Mouse (Mus musculus) liver, embryonic 11.5 days (tissue): ENCODE results near the gene Tmem35b. TPM values are rescaled to one million over a fixed set of nuclear protein-coding genes. Genes with fewer than 3 reads are reported as not detected.

Experiments used
- polyA plus RNA-seq: library from polyadenylated mRNA; unstranded; fragments of >200 nt; fragmentation: Nextera tagmentation; extraction: Ambion mirVana; gene quantifications from 2 replicates; pipeline ENCODE4 v1.2.1, GENCODE M21; 2014

The Tmem35b gene
- polyA plus RNA-seq, 1 experiment from 2014 or later, result 11.7 TPM

Other genes starting within 250 kb of the Tmem35b start
- 13.6 and 13.7 TPM in 2 replicates for gene Zmym4, start 155.6 kb upstream of the Tmem35b start, polyA plus RNA-seq
- 89.4 and 93.4 TPM in 2 replicates for gene Sfpq, start 102.4 kb upstream of the Tmem35b start, polyA plus RNA-seq
- gene Zmym1, start 62.5 kb upstream of the Tmem35b start, polyA plus RNA-seq, result 22.5 and 23.8 TPM in 2 replicates
- gene Zmym6, start 46.3 kb upstream of the Tmem35b start, polyA plus RNA-seq, result 10.0 and 12.5 TPM in 2 replicates
- 1.1 and 1.4 TPM in 2 replicates for gene Dlgap3, start 45.5 kb downstream of the Tmem35b start, polyA plus RNA-seq
- 56.5 and 56.9 TPM in 2 replicates for gene Smim12, start 120.1 kb downstream of the Tmem35b start, polyA plus RNA-seq
- gene Gja4, start 190.3 kb downstream of the Tmem35b start, polyA plus RNA-seq, result 4.4 and 5.5 TPM in 2 replicates
- 0.14 and 0.26 TPM in 2 replicates for gene Gjb3, start 207.2 kb downstream of the Tmem35b start, polyA plus RNA-seq
- not detected in 2 replicates for gene Gjb4, start 230.4 kb downstream of the Tmem35b start, polyA plus RNA-seq
- 0.22 and 0.40 TPM in 2 replicates for gene Gjb5, start 234.5 kb downstream of the Tmem35b start, polyA plus RNA-seq